Mouse (Mus musculus) macrophage (primary cell): ENCODE measurements around the gene Chd9. TPM values are rescaled to one million over a fixed set of nuclear protein-coding genes. Genes with fewer than 3 reads are reported as not detected.
A peak's percentile ranks its signal among the peaks of the same experiment; 100 is the strongest.

Source experiments
- H3K27ac ChIP-seq: fragments of 350-480 bp; formaldehyde crosslinking; 2 replicates; pipeline ENCODE4 v1.9.0; 2021
- H3K36me3 ChIP-seq: fragments of 350-480 bp; formaldehyde crosslinking; 2 replicates; pipeline ENCODE4 v1.9.0; 2021; ENCODE audit errors: inconsistent target
- H3K4me3 ChIP-seq: fragments of 350-480 bp; formaldehyde crosslinking; 2 replicates; pipeline ENCODE4 v1.9.0; 2021; ENCODE audit errors: inconsistent target
- H3K79me2 ChIP-seq: fragments of 350-480 bp; formaldehyde crosslinking; 2 replicates; pipeline ENCODE4 v1.9.0; 2021; ENCODE audit errors: inconsistent target
- WGBS: methylation state at CpG from one replicate; pipeline ENCODE4 v1.1.7; 2026; ENCODE audit warnings: inconsistent platforms; ENCODE audit not compliant: missing documents; 5-methylcytosine and 5-hydroxymethylcytosine counted together
- polyA plus RNA-seq: library from polyadenylated mRNA; stranded (reverse); fragments of 250-400 nt; gene quantifications from 3 replicates; pipeline ENCODE4 v1.2.4, GENCODE M21; 2018; ENCODE audit warnings: inconsistent platforms

The Chd9 gene
- polyA plus RNA-seq, 1 experiment from 2014 or later, result 141 TPM

DNA sequence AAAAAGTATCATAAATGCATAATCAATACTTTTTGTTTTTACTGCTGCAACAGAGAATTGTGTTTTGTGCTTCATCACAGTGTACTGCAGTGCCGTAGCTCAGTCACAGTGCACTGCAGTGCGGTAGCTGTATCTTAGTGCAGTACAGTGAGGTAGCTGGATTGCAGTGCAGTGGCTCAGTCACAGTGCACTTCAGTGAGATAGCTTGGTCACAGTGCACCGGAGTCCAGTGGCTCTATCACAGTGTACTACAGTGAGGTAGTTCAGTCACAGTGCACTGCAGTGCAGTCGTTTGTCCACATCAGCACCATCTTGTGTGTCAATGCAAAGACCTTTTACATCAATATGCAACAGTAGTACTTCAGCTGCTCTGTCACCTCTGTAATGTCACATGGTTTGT lies 140.2 kb downstream of the Chd9 start:
- Histone ChIP-seq H3K36me3 (peaks cover 6% of the 10 kb centered on the region; the same call in 1 of the 2 replicates), H3K79me2 (peaks cover 81% of the 10 kb centered on the region), H3K27ac (no peak overlapping the region), H3K4me3 (no peak overlapping the region)
- 86% methylated on average over 4 of the region's 4 CpGs for WGBS

DNA sequence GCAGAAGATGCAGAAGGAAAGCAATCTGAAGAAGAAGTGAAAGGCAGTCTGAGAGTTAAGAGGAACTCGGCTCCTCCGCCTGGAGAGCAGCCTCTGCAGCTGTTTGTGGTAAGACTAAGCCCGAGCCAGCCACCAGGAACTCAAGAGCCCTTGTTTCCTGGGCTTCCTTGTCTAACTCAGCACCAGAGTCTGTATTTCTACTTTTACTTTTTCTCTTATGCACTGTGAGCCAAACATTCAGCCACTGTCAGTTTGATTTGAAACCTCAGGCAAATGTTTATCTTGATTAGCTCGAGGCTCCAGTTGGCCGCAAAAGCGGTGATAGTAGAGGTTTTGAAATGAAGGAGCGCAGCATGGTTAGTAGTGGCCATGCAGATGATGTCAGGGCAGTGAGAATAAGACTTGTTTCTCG lies 148.8 kb downstream of the Chd9 start:
- 5% methylated on average over 8 of the region's 8 CpGs for WGBS
- Histone ChIP-seq H3K4me3 (peak overlapping the region; percentile 23), H3K27ac (peak overlapping the region; percentile 60), H3K36me3 (peaks cover 42% of the 10 kb centered on the region), H3K79me2 (peaks cover 11% of the 10 kb centered on the region; the same call in 1 of the 2 replicates)

DNA sequence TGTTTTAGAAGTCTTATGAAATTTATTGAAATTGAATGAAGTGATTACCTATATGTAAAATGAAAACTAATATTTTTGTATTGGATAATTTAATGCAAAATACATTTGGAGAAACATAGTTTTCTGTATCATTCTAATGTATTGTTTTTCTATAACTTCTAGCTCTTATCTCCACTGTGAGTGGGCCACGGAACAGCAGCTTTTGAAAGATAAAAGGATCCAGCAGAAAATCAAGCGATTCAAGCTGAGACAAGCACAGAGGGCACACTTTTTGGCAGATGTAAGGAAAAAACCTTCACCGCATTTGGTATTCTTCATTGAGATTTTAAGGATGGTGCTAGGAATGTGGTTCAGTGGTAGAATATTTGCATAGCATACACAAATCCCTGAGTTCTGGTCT lies 150.6 kb downstream of the Chd9 start:
- H3K27ac ChIP-seq, result no peak overlapping the region
- H3K79me2 ChIP-seq, result 0 out of 2 replicates have a peak, but pooled peaks cover 5% of the 10 kb centered on the region
- peaks cover 48% of the 10 kb centered on the region for H3K36me3 ChIP-seq
- no peak overlapping the region for H3K4me3 ChIP-seq
- 93% methylated on average over 3 of the region's 3 CpGs for WGBS

DNA sequence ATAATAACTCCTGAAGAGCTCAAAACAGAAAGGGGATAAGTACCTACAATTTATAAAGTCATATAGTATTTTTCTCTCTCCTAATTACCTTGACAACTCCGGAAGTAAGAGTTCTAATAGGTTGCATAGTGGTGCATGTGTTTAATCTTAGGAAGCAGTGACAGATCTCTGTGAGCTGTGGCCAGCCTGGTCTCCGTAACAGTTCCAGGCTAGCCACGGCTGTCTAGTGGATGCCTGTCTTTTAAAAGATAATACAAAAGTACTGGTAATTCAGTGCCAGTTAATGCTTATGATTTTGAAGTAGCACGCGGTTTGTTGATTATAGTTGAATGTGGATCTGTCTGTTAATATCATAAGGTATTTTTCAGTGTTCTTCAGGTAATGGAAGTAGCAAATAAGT lies 151.1 kb downstream of the Chd9 start:
- 92% methylated on average over 5 of the region's 5 CpGs for WGBS
- Histone ChIP-seq H3K27ac (no peak overlapping the region), H3K79me2 (0 out of 2 replicates have a peak, but pooled peaks cover 5% of the 10 kb centered on the region), H3K36me3 (peaks cover 50% of the 10 kb centered on the region), H3K4me3 (no peak overlapping the region)

DNA sequence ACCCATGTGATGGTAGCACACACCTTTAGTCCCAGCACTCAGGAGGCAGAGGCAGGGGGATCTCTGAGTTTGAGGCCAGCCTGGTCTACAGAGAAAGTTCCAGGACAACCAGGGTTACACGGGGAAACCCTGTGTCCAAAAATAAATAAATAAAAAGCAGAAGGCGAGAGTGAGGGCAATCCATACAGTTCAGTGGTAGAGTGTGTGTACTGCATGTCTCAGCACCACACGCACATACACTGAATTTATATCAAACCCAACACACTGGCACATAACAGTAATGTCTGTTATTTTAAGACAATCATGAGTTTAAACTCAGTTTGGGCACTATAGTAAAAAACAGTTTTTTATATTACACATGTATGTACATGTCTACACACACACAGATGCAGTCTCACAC lies 153.9 kb downstream of the Chd9 start:
- H3K79me2 ChIP-seq, result no peaks in the 10 kb centered on the region
- H3K36me3 ChIP-seq, result peaks cover 70% of the 10 kb centered on the region
- no peak overlapping the region for H3K4me3 ChIP-seq
- WGBS, result 97% methylated on average over 3 of the region's 3 CpGs
- H3K27ac ChIP-seq, result no peak overlapping the region

DNA sequence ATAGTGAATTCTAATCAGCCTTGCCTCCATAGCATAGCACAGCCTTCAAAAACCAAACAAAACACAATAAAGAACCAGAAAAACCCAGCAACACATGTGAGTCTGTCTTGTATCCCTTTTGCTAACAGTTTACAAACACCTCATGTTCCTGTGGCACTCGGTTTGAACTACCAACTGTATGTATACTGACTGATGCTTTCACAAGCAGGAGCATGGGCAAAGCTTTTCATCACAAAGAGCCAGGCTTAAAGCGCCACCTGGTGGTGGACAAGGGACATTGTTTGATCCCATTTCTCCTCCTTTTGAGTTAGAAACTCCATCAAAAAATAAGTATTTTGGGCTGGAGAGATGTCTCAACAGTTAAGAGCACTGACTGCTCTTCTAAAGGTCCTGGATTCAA lies 191.6 kb downstream of the Chd9 start:
- 0% methylated on average over 2 of the region's 2 CpGs for WGBS
- Histone ChIP-seq H3K36me3 (peaks cover 71% of the 10 kb centered on the region), H3K4me3 (no peak overlapping the region), H3K79me2 (no peaks in the 10 kb centered on the region), H3K27ac (no peak overlapping the region)

DNA sequence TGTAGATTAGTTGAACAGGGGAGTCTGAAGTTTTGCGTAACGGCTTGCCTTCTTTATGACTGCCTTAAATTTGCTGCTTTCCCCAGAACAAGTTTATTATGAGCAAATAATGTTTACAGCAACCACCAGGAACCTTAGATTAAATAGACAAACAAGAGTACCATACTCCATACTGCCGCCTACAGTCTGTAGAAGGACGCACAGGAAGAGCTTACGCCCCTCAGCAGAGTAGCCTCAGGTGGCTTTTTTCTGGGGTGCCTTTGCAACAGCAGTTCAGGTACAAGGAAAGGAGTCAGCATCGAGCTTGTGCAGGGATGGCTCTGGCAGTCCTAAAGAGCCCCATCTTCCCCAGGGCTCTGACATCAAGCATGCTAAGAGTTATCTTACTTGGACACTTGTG lies 206.3 kb downstream of the Chd9 start:
- WGBS, result 98% methylated on average over 6 of the region's 6 CpGs
- Histone ChIP-seq H3K27ac (no peak overlapping the region), H3K36me3 (peaks cover 88% of the 10 kb centered on the region), H3K79me2 (no peaks in the 10 kb centered on the region), H3K4me3 (no peak overlapping the region)

DNA sequence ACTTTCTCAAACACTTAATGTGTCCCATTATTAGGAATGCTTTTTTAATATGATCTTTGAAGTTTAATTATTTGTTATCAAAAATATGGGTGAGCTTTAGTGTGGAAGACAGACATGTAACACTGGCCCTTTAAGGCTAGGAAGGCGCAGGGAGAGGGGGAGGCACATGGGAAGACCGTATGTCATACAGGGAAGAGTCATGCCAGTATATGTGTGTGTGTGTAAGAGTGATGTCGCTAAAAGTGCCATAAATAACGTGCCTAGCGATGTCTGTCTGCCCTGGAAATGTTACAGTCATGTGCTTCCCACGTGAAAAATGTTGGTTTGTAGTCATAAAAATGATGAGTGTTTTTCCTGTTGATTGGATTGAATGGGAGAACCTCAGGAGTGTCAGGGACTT lies 208.8 kb downstream of the Chd9 start:
- H3K79me2 ChIP-seq, result no peaks in the 10 kb centered on the region
- H3K27ac ChIP-seq, result no peak overlapping the region
- H3K36me3 ChIP-seq, result peaks cover 88% of the 10 kb centered on the region
- H3K4me3 ChIP-seq, result no peak overlapping the region
- WGBS, result 86% methylated on average over 6 of the region's 6 CpGs

DNA sequence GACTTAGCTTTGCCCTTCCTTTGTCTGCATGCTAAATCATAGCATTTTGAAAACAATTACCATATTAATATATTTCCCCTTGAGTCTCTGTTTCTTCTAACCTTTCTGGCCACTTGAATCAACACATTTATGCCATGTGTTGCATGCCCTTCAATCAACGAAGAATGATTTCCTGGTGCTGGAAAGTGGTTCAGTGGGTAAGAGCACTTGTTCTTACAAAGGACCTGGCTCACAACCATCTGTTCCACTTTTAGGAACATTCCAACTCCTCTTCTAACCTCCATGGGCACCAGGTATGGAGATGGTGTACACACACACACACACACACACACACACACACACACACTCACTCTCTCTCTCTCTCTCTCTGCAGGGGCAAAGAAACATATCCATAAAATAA lies 210.5 kb downstream of the Chd9 start:
- H3K27ac ChIP-seq, result no peak overlapping the region
- WGBS, result 100% methylated on average over 1 of the region's 1 CpGs
- H3K36me3 ChIP-seq, result peaks cover 91% of the 10 kb centered on the region
- no peak overlapping the region for H3K4me3 ChIP-seq
- H3K79me2 ChIP-seq, result no peaks in the 10 kb centered on the region

DNA sequence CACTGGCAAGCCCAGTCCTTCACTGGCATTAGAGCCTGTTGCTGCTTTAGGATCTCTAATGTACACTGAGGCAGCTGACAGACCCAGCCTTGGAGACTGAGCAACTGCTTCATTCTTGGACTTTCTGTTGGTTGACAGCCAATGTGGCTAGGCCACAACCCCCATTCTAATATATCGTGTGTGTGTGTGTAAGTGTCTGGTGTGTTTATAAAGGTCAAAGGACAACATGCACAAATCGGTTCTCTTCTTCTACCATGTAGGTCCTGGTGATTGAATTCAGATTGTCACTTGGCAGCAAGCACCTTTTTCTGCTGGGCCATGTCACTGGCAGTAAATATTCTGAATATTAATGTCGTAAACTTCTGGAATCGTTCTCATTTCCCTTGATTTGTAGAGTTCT lies 218.2 kb downstream of the Chd9 start:
- Histone ChIP-seq H3K79me2 (no peaks in the 10 kb centered on the region), H3K36me3 (peaks cover 56% of the 10 kb centered on the region), H3K27ac (no peak overlapping the region), H3K4me3 (no peak overlapping the region)
- 93% methylated on average over 4 of the region's 4 CpGs for WGBS

DNA sequence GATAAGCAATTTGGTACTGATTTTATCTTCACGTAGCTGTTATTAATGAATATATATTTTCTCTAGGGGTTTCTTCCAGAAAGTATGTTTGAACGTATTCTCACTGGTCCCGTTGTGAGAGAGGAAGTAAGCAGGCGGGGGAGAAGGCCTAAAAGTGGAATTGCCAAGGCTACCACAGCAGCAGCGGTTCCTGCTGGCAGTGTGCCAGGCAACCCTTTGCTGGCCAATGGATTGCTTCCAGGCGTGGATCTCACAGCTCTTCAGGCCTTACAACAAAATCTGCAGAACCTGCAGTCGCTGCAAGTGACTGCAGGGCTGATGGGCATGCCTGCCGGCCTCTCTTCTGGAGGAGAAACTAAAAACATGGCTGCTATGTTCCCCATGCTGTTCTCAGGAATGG lies 222.9 kb downstream of the Chd9 start:
- H3K4me3 ChIP-seq, result no peak overlapping the region
- WGBS, result under 1% methylated on average over 8 of the region's 8 CpGs
- no peaks in the 10 kb centered on the region for H3K79me2 ChIP-seq
- peaks cover 14% of the 10 kb centered on the region; the same call in 1 of the 2 replicates for H3K36me3 ChIP-seq
- peak overlapping the region; percentile 45 for H3K27ac ChIP-seq

DNA sequence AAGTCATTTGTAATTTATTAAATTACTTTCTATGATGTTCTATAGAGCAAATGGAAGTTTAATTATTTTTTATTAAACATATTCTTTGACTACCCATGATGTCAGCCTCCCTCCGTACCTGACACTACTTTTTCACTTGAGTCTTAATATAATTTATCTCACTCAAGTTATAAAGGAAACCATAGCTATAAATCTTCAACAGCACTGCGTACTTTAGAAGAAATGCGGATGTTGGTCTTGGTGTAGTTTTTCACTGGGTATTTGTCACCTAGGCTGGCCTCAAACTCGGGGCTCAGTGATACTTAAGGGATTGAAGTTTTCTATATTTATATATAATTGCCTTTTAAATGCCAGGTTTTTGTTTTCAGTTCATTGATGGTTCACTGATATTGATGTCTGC lies 226.3 kb downstream of the Chd9 start:
- Histone ChIP-seq H3K79me2 (no peaks in the 10 kb centered on the region), H3K27ac (no peak overlapping the region), H3K36me3 (0 out of 2 replicates have a peak, but pooled peaks cover under 1% of the 10 kb centered on the region), H3K4me3 (no peak overlapping the region)
- WGBS, result 65% methylated on average over 4 of the region's 4 CpGs

DNA sequence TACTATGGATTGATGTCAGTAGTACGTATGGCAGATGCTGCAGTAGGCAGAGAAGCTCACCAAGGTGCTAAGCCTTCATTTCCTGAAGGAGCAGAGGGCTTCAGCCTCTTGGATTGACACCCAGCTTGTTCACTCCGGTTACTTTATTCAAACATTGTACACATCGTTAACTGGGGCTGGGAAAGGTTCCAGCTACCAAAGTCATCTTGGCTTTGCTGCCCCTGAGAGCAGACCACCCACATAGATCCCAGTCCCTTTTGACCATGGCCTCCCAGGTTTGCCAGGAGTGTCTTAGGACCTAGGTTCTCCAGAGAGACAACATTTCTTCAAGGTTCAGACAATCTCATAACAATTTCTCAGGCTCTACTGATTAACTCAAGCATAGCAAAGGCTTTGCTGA lies 228.7 kb downstream of the Chd9 start:
- H3K27ac ChIP-seq, result no peak overlapping the region
- no peaks in the 10 kb centered on the region for H3K36me3 ChIP-seq
- H3K4me3 ChIP-seq, result no peak overlapping the region
- no peaks in the 10 kb centered on the region for H3K79me2 ChIP-seq
- 89% methylated on average over 3 of the region's 3 CpGs for WGBS

DNA sequence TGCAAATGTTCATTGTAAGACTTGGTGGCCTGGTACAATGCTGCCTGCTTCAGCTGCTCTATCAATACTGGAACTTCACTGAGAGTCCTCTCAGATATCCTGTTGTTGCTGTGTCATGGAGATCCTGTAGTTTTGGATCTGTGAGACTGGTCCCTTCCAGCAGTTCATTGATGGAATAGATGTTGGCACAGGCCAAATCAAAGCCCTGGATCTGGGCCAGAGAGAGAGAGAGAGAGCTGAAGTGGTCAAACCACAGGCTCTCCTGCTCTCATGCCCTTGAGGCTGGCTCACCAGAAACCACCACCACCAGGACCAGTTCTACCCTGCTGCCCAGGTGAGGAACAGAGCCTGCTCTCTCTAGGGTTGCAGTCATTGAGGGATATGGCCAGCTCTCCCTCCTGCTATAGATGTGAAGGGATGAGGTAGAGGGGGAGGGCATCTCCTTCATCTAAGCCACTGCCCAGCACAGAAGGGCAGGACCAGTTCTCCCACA lies 231.0 kb downstream of the Chd9 start:
- H3K79me2 ChIP-seq, result no peaks in the 10 kb centered on the region
- H3K27ac ChIP-seq, result no peak overlapping the region
- no peak overlapping the region for H3K4me3 ChIP-seq
- no peaks in the 10 kb centered on the region for H3K36me3 ChIP-seq

DNA sequence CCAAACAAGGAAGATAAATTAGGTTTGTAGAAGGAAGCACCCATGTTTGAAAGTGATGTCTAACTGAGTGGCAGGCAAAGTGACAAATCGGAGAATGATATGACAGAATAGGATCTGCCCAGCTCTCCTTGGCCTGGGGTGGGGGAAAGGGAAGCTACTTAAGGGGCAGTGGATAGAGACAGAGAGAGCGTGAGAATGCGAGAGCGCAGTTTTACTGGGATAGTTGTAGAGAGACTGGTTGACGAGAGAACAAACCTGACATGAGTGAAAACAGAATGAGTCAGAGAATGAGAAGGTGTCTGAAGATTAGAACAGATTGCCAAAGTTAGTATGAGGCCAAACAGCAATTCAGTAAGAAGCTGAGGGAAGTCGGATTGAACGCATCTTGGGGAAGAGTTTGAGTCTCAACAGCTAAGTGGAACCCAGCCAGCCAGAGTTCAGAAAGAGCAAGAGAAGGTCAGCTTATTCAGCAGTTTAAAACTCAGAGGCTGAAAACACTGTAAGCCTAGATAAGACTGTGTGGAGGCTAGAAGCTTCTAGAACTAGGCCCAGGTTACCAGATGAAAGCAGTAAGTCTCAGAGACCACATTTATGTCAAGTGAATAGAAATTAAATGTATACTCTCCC lies 231.8 kb downstream of the Chd9 start:
- H3K79me2 ChIP-seq, result no peaks in the 10 kb centered on the region
- 83% methylated on average over 6 of the region's 7 CpGs for WGBS
- H3K36me3 ChIP-seq, result no peaks in the 10 kb centered on the region
- no peak overlapping the region for H3K27ac ChIP-seq
- no peak overlapping the region for H3K4me3 ChIP-seq
